Mouse (Mus musculus): ENCODE measurements around the gene Fgf2. TPM values are rescaled to one million over a fixed set of nuclear protein-coding genes. Genes with fewer than 3 reads are reported as not detected.
A peak's percentile ranks its signal among the peaks of the same experiment; 100 is the strongest.

Fgf2 gene
- polyA plus RNA-seq, 1 experiment: 1.8 TPM

GRCm38 (mm10) chr3:37341110-37341509, 7.0 kb upstream of the Fgf2 start:
- DNase-seq: no peak
- TF ChIP-seq POLR2A (IDR thresholded peaks at IDR 0.05; ENCODE audit: borderline replicate concordance, insufficient read depth, low read length): no peak
- no peak for TF ChIP-seq CTCF (IDR thresholded peaks at IDR 0.05; ENCODE audit: borderline replicate concordance, insufficient read depth, low read depth, low read length)
- H3K4me1 ChIP-seq (ENCODE audit: control insufficient read depth, insufficient read depth, low read length): no peaks in the 10 kb centered on the region
- H3K4me3 ChIP-seq (replicated peaks; ENCODE audit: insufficient read depth, low read depth, low read length): no peak overlapping the region
- H3K27ac ChIP-seq (ENCODE audit: insufficient read depth, low read length): no peak overlapping the region
- 63% methylated on average over 5 of the region's 5 CpGs for WGBS
- no peaks in the 10 kb centered on the region for H3K27me3 ChIP-seq (ENCODE audit: control insufficient read depth, insufficient read depth, low read length)

GRCm38 (mm10) chr3:37342811-37343210, 5.3 kb upstream of the Fgf2 start:
- whole genome bisulfite sequencing: 74% methylated on average over 5 of the region's 5 CpGs
- no peak for DNase-seq
- H3K27me3 ChIP-seq (ENCODE audit: control insufficient read depth, insufficient read depth, low read length): no peaks in the 10 kb centered on the region
- no peak for TF ChIP-seq CTCF (IDR thresholded peaks at IDR 0.05; ENCODE audit: borderline replicate concordance, insufficient read depth, low read depth, low read length)
- no peak for TF ChIP-seq POLR2A (IDR thresholded peaks at IDR 0.05; ENCODE audit: borderline replicate concordance, insufficient read depth, low read length)
- H3K4me1 ChIP-seq (ENCODE audit: control insufficient read depth, insufficient read depth, low read length): no peaks in the 10 kb centered on the region
- H3K4me3 ChIP-seq (replicated peaks; ENCODE audit: insufficient read depth, low read depth, low read length): no peak overlapping the region
- H3K27ac ChIP-seq (ENCODE audit: insufficient read depth, low read length): no peak overlapping the region

- no peak overlapping the region for H3K27ac ChIP-seq (ENCODE audit: insufficient read depth, low read length)
- peaks cover 4% of the 10 kb centered on the region; the same call in 1 of the 2 replicates for H3K27me3 ChIP-seq (ENCODE audit: control insufficient read depth, insufficient read depth, low read length)
- DNase-seq: no peak
- TF ChIP-seq CTCF (IDR thresholded peaks at IDR 0.05; ENCODE audit: borderline replicate concordance, insufficient read depth, low read depth, low read length): no peak
- no peak for TF ChIP-seq POLR2A (IDR thresholded peaks at IDR 0.05; ENCODE audit: borderline replicate concordance, insufficient read depth, low read length)
- 0 out of 2 replicates have a peak, but pooled peaks cover 4% of the 10 kb centered on the region for H3K4me1 ChIP-seq (ENCODE audit: control insufficient read depth, insufficient read depth, low read length)
- no peak overlapping the region for H3K4me3 ChIP-seq (replicated peaks; ENCODE audit: insufficient read depth, low read depth, low read length)
- WGBS: 40% methylated on average over 9 of the region's 9 CpGs
Measured at GRCm38 (mm10) chr3:37347671-37348070, 475 bp upstream of the Fgf2 start.

- Histone ChIP-seq H3K4me1 (ENCODE audit: control insufficient read depth, insufficient read depth, low read length) (0 out of 2 replicates have a peak, but pooled peaks cover 4% of the 10 kb centered on the region), H3K4me3 (replicated peaks; ENCODE audit: insufficient read depth, low read depth, low read length) (peak overlapping the region; percentile 25), H3K27ac (ENCODE audit: insufficient read depth, low read length) (no peak overlapping the region), H3K27me3 (ENCODE audit: control insufficient read depth, insufficient read depth, low read length) (peaks cover 4% of the 10 kb centered on the region; the same call in 1 of the 2 replicates)
- TF ChIP-seq CTCF (IDR thresholded peaks at IDR 0.05; ENCODE audit: borderline replicate concordance, insufficient read depth, low read depth, low read length) (no peak), POLR2A (IDR thresholded peaks at IDR 0.05; ENCODE audit: borderline replicate concordance, insufficient read depth, low read length) (no peak)
- no peak for DNase-seq
- 23% methylated on average over 8 of the region's 8 CpGs for WGBS
Measured at GRCm38 (mm10) chr3:37349166-37349548, 1.0 kb downstream of the Fgf2 start.

- Histone ChIP-seq H3K4me1 (ENCODE audit: control insufficient read depth, insufficient read depth, low read length) (0 out of 2 replicates have a peak, but pooled peaks cover 4% of the 10 kb centered on the region), H3K4me3 (replicated peaks; ENCODE audit: insufficient read depth, low read depth, low read length) (no peak overlapping the region), H3K27ac (ENCODE audit: insufficient read depth, low read length) (no peak overlapping the region), H3K27me3 (ENCODE audit: control insufficient read depth, insufficient read depth, low read length) (peaks cover 4% of the 10 kb centered on the region; the same call in 1 of the 2 replicates)
- TF ChIP-seq CTCF (IDR thresholded peaks at IDR 0.05; ENCODE audit: borderline replicate concordance, insufficient read depth, low read depth, low read length) (no peak), POLR2A (IDR thresholded peaks at IDR 0.05; ENCODE audit: borderline replicate concordance, insufficient read depth, low read length) (no peak)
- WGBS: 68% methylated on average over 7 of the region's 7 CpGs
- no peak for DNase-seq
Measured at GRCm38 (mm10) chr3:37350386-37350785, 2.2 kb downstream of the Fgf2 start.

- H3K27ac ChIP-seq (ENCODE audit: insufficient read depth, low read length): no peak overlapping the region
- WGBS: 86% methylated on average over 10 of the region's 10 CpGs
- no peaks in the 10 kb centered on the region for H3K27me3 ChIP-seq (ENCODE audit: control insufficient read depth, insufficient read depth, low read length)
- no peak for DNase-seq
- H3K4me1 ChIP-seq (ENCODE audit: control insufficient read depth, insufficient read depth, low read length): 0 out of 2 replicates have a peak, but pooled peaks cover 2% of the 10 kb centered on the region
- TF ChIP-seq POLR2A (IDR thresholded peaks at IDR 0.05; ENCODE audit: borderline replicate concordance, insufficient read depth, low read length) (no peak), CTCF (IDR thresholded peaks at IDR 0.05; ENCODE audit: borderline replicate concordance, insufficient read depth, low read depth, low read length) (no peak)
- no peak overlapping the region for H3K4me3 ChIP-seq (replicated peaks; ENCODE audit: insufficient read depth, low read depth, low read length)
Measured at GRCm38 (mm10) chr3:37353951-37354481, 5.9 kb downstream of the Fgf2 start.

GRCm38 (mm10) chr3:37354737-37355136, 6.6 kb downstream of the Fgf2 start:
- Histone ChIP-seq H3K27ac (ENCODE audit: insufficient read depth, low read length) (no peak overlapping the region), H3K4me3 (replicated peaks; ENCODE audit: insufficient read depth, low read depth, low read length) (no peak overlapping the region), H3K4me1 (ENCODE audit: control insufficient read depth, insufficient read depth, low read length) (no peaks in the 10 kb centered on the region), H3K27me3 (ENCODE audit: control insufficient read depth, insufficient read depth, low read length) (no peaks in the 10 kb centered on the region)
- DNase-seq: no peak
- no peak for TF ChIP-seq POLR2A (IDR thresholded peaks at IDR 0.05; ENCODE audit: borderline replicate concordance, insufficient read depth, low read length)
- no peak for TF ChIP-seq CTCF (IDR thresholded peaks at IDR 0.05; ENCODE audit: borderline replicate concordance, insufficient read depth, low read depth, low read length)
- WGBS: 72% methylated on average over 1 of the region's 1 CpGs

- TF ChIP-seq CTCF (IDR thresholded peaks at IDR 0.05; ENCODE audit: borderline replicate concordance, insufficient read depth, low read depth, low read length) (no peak), POLR2A (IDR thresholded peaks at IDR 0.05; ENCODE audit: borderline replicate concordance, insufficient read depth, low read length) (no peak)
- H3K4me3 ChIP-seq (replicated peaks; ENCODE audit: insufficient read depth, low read depth, low read length): no peak overlapping the region
- H3K27ac ChIP-seq (ENCODE audit: insufficient read depth, low read length): no peak overlapping the region
- 64% methylated on average over 9 of the region's 9 CpGs for WGBS
- H3K27me3 ChIP-seq (ENCODE audit: control insufficient read depth, insufficient read depth, low read length): no peaks in the 10 kb centered on the region
- H3K4me1 ChIP-seq (ENCODE audit: control insufficient read depth, insufficient read depth, low read length): no peaks in the 10 kb centered on the region
- no peak for DNase-seq
Measured at GRCm38 (mm10) chr3:37360729-37361128, 12.6 kb downstream of the Fgf2 start.
